Mouse (Mus musculus) hindbrain, embryonic 13.5 days (tissue): ENCODE results near the gene Ipo5. TPM values are rescaled to one million over a fixed set of nuclear protein-coding genes. Genes with fewer than 3 reads are reported as not detected.
A peak's percentile ranks its signal among the peaks of the same experiment; 100 is the strongest.

Experiments
- ATAC-seq: fragments of 200-750 bp; cut with Nextera tagmentation; 2 replicates; pipeline ENCODE4 v1.8.0; 2017; ENCODE audit warnings: moderate TSS enrichment; ENCODE audit not compliant: low FRiP score
- H3K27ac ChIP-seq: fragments of 300-500 bp; sonication (generic); 2 replicates; pipeline ENCODE4 v1.5.1; 2015; ENCODE audit warnings: inconsistent platforms, mild to moderate bottlenecking, moderate library complexity
- H3K27me3 ChIP-seq: fragments of 300-500 bp; sonication (generic); 2 replicates; pipeline ENCODE4 v1.6.1; 2015; ENCODE audit warnings: mild to moderate bottlenecking, inconsistent platforms
- H3K36me3 ChIP-seq: fragments of 300-500 bp; sonication (generic); 2 replicates; pipeline ENCODE4 v1.6.1; 2015; ENCODE audit warnings: mild to moderate bottlenecking, inconsistent platforms
- H3K4me1 ChIP-seq: fragments of 300-500 bp; sonication (generic); replicated peaks from 2 replicates; pipeline ENCODE4 v1.6.1; 2015; ENCODE audit warnings: inconsistent platforms
- H3K4me2 ChIP-seq: fragments of 300-500 bp; sonication (generic); 2 replicates; pipeline ENCODE4 v1.6.1; 2015; ENCODE audit warnings: inconsistent platforms, mild to moderate bottlenecking, moderate library complexity
- H3K4me3 ChIP-seq: fragments of 300-500 bp; sonication (generic); 2 replicates; pipeline ENCODE4 v1.5.1; 2015; ENCODE audit warnings: mild to moderate bottlenecking, inconsistent platforms
- H3K9ac ChIP-seq: fragments of 300-500 bp; sonication (generic); 2 replicates; pipeline ENCODE4 v1.6.1; 2015; ENCODE audit warnings: mild to moderate bottlenecking, inconsistent platforms
- H3K9me3 ChIP-seq: fragments of 300-500 bp; sonication (generic); 2 replicates; pipeline ENCODE4 v1.6.1; 2016; ENCODE audit warnings: inconsistent platforms
- WGBS: fragments of 180-500 bp; shearing (Covaris S2); methylation state at CpG from one replicate; pipeline ENCODE4 v1.1.7; 2015; 5-methylcytosine and 5-hydroxymethylcytosine counted together
- polyA plus RNA-seq: library from polyadenylated mRNA; unstranded; fragments of >200 nt; fragmentation: Nextera tagmentation; extraction: Ambion mirVana; gene quantifications from 2 replicates; pipeline ENCODE4 v1.2.1, GENCODE M21; 2015

Ipo5 gene
- polyA plus RNA-seq, 1 experiment from 2014 or later = 59.7 TPM

GRCm38 (mm10) chr14:120880601-120881000, 30.4 kb upstream of the Ipo5 start:
- no peaks in the 10 kb centered on the region for H3K27me3 ChIP-seq
- H3K27ac ChIP-seq = no peak overlapping the region
- H3K9ac ChIP-seq = no peak overlapping the region
- no peaks in the 10 kb centered on the region for H3K9me3 ChIP-seq
- WGBS = 49% methylated on average over 3 of the region's 5 CpGs
- no peak overlapping the region for H3K4me2 ChIP-seq
- H3K4me3 ChIP-seq = no peak overlapping the region
- no peaks in the 10 kb centered on the region for H3K4me1 ChIP-seq
- no peak for ATAC-seq
- no peaks in the 10 kb centered on the region for H3K36me3 ChIP-seq

- Histone ChIP-seq H3K4me3 (no peak overlapping the region), H3K4me1 (no peaks in the 10 kb centered on the region), H3K4me2 (no peak overlapping the region), H3K36me3 (no peaks in the 10 kb centered on the region), H3K27ac (no peak overlapping the region), H3K9me3 (no peaks in the 10 kb centered on the region), H3K9ac (no peak overlapping the region), H3K27me3 (no peaks in the 10 kb centered on the region)
- ATAC-seq = no peak
- WGBS = 89% methylated on average over 9 of the region's 9 CpGs
Observed at GRCm38 (mm10) chr14:120881054-120881453, 30.0 kb upstream of the Ipo5 start.

GRCm38 (mm10) chr14:120888681-120889080, 22.3 kb upstream of the Ipo5 start:
- H3K4me2 ChIP-seq = no peak overlapping the region
- H3K4me3 ChIP-seq = no peak overlapping the region
- H3K9me3 ChIP-seq = no peaks in the 10 kb centered on the region
- H3K27me3 ChIP-seq = no peaks in the 10 kb centered on the region
- no peak for ATAC-seq
- H3K4me1 ChIP-seq = no peaks in the 10 kb centered on the region
- H3K27ac ChIP-seq = no peak overlapping the region
- no peaks in the 10 kb centered on the region for H3K36me3 ChIP-seq
- no peak overlapping the region for H3K9ac ChIP-seq
- 88% methylated on average over 11 of the region's 11 CpGs for WGBS

GRCm38 (mm10) chr14:120892369-120892768, 18.7 kb upstream of the Ipo5 start:
- Histone ChIP-seq H3K27ac (no peak overlapping the region), H3K36me3 (no peaks in the 10 kb centered on the region), H3K27me3 (no peaks in the 10 kb centered on the region), H3K9me3 (no peaks in the 10 kb centered on the region), H3K4me1 (no peaks in the 10 kb centered on the region), H3K9ac (no peak overlapping the region), H3K4me3 (no peak overlapping the region), H3K4me2 (no peak overlapping the region)
- ATAC-seq = no peak
- WGBS = 78% methylated on average over 8 of the region's 8 CpGs

GRCm38 (mm10) chr14:120896613-120897012, 14.4 kb upstream of the Ipo5 start:
- no peak overlapping the region for H3K27ac ChIP-seq
- no peaks in the 10 kb centered on the region for H3K27me3 ChIP-seq
- WGBS = 77% methylated on average over 11 of the region's 11 CpGs
- no peaks in the 10 kb centered on the region for H3K4me1 ChIP-seq
- H3K9me3 ChIP-seq = no peaks in the 10 kb centered on the region
- H3K4me3 ChIP-seq = no peak overlapping the region
- ATAC-seq = no peak
- no peaks in the 10 kb centered on the region for H3K36me3 ChIP-seq
- no peak overlapping the region for H3K9ac ChIP-seq
- H3K4me2 ChIP-seq = no peak overlapping the region

GRCm38 (mm10) chr14:120898876-120899275, 12.1 kb upstream of the Ipo5 start:
- Histone ChIP-seq H3K27ac (no peak overlapping the region), H3K27me3 (no peaks in the 10 kb centered on the region), H3K4me3 (no peak overlapping the region), H3K9me3 (no peaks in the 10 kb centered on the region), H3K4me2 (no peak overlapping the region), H3K9ac (no peak overlapping the region), H3K36me3 (no peaks in the 10 kb centered on the region), H3K4me1 (no peaks in the 10 kb centered on the region)
- 76% methylated on average over 3 of the region's 3 CpGs for WGBS
- ATAC-seq = no peak

GRCm38 (mm10) chr14:120909396-120909795, 1.6 kb upstream of the Ipo5 start:
- Histone ChIP-seq H3K9ac (no peak overlapping the region), H3K4me1 (peaks cover 19% of the 10 kb centered on the region), H3K9me3 (no peaks in the 10 kb centered on the region), H3K4me2 (no peak overlapping the region), H3K4me3 (no peak overlapping the region), H3K27ac (no peak overlapping the region), H3K36me3 (no peaks in the 10 kb centered on the region), H3K27me3 (no peaks in the 10 kb centered on the region)
- no peak for ATAC-seq
- WGBS = 41% methylated on average over 3 of the region's 3 CpGs

GRCm38 (mm10) chr14:120910320-120910719, 704 bp upstream of the Ipo5 start:
- peak; percentile 84 for ATAC-seq
- peak overlapping the region; percentile 91 for H3K4me2 ChIP-seq
- H3K4me1 ChIP-seq = peaks cover 19% of the 10 kb centered on the region
- H3K9me3 ChIP-seq = no peaks in the 10 kb centered on the region
- peak overlapping the region; percentile 86 for H3K4me3 ChIP-seq
- peak overlapping the region; percentile 87 for H3K9ac ChIP-seq
- H3K36me3 ChIP-seq = no peaks in the 10 kb centered on the region
- H3K27me3 ChIP-seq = no peaks in the 10 kb centered on the region
- WGBS = 1% methylated on average over 18 of the region's 18 CpGs
- peak overlapping the region; percentile 91 for H3K27ac ChIP-seq

GRCm38 (mm10) chr14:120911388-120911901, 421 bp downstream of the Ipo5 start:
- H3K4me3 ChIP-seq = peak overlapping the region; percentile 86
- H3K9ac ChIP-seq = peak overlapping the region; percentile 89
- no peaks in the 10 kb centered on the region for H3K36me3 ChIP-seq
- peak overlapping the region; percentile 91 for H3K27ac ChIP-seq
- no peaks in the 10 kb centered on the region for H3K27me3 ChIP-seq
- WGBS = 0% methylated on average over 22 of the region's 63 CpGs
- no peaks in the 10 kb centered on the region for H3K9me3 ChIP-seq
- peak overlapping the region; percentile 91 for H3K4me2 ChIP-seq
- ATAC-seq = peak; percentile 71
- H3K4me1 ChIP-seq = peaks cover 19% of the 10 kb centered on the region

GRCm38 (mm10) chr14:120912090-120912710, 1.2 kb downstream of the Ipo5 start:
- Histone ChIP-seq H3K36me3 (no peaks in the 10 kb centered on the region), H3K4me2 (peak overlapping the region; percentile 91), H3K27ac (no peak overlapping the region), H3K4me1 (peaks cover 19% of the 10 kb centered on the region), H3K4me3 (peak overlapping the region; percentile 86), H3K9me3 (no peaks in the 10 kb centered on the region), H3K27me3 (no peaks in the 10 kb centered on the region), H3K9ac (peak overlapping the region; percentile 89)
- WGBS = 9% methylated on average over 11 of the region's 11 CpGs
- no peak for ATAC-seq

GRCm38 (mm10) chr14:120912916-120913315, 1.9 kb downstream of the Ipo5 start:
- H3K36me3 ChIP-seq = peaks cover 2% of the 10 kb centered on the region
- no peaks in the 10 kb centered on the region for H3K27me3 ChIP-seq
- 14% methylated on average over 7 of the region's 7 CpGs for WGBS
- H3K27ac ChIP-seq = no peak overlapping the region
- H3K4me2 ChIP-seq = peak overlapping the region; percentile 91
- peak overlapping the region; percentile 89; the same call in 1 of the 2 replicates for H3K9ac ChIP-seq
- no peak for ATAC-seq
- H3K4me3 ChIP-seq = peak overlapping the region; percentile 14; the same call in 1 of the 2 replicates
- H3K4me1 ChIP-seq = peaks cover 19% of the 10 kb centered on the region
- no peaks in the 10 kb centered on the region for H3K9me3 ChIP-seq

GRCm38 (mm10) chr14:120921805-120922204, 10.8 kb downstream of the Ipo5 start:
- ATAC-seq = no peak
- Histone ChIP-seq H3K36me3 (peaks cover 75% of the 10 kb centered on the region), H3K27ac (no peak overlapping the region), H3K27me3 (no peaks in the 10 kb centered on the region), H3K4me2 (no peak overlapping the region), H3K9ac (no peak overlapping the region), H3K4me1 (no peaks in the 10 kb centered on the region), H3K9me3 (no peaks in the 10 kb centered on the region), H3K4me3 (no peak overlapping the region)
- 91% methylated on average over 4 of the region's 4 CpGs for WGBS

- Histone ChIP-seq H3K27ac (no peak overlapping the region), H3K4me2 (no peak overlapping the region), H3K4me1 (no peaks in the 10 kb centered on the region), H3K4me3 (no peak overlapping the region), H3K27me3 (no peaks in the 10 kb centered on the region), H3K9me3 (no peaks in the 10 kb centered on the region), H3K9ac (no peak overlapping the region), H3K36me3 (peaks cover 83% of the 10 kb centered on the region)
- ATAC-seq = no peak
- WGBS = 95% methylated on average over 4 of the region's 4 CpGs
Observed at GRCm38 (mm10) chr14:120924044-120924443, 13.0 kb downstream of the Ipo5 start.
